Mouse (Mus musculus): ENCODE measurements around the gene Vps18.

Gene Vps18

DNA sequence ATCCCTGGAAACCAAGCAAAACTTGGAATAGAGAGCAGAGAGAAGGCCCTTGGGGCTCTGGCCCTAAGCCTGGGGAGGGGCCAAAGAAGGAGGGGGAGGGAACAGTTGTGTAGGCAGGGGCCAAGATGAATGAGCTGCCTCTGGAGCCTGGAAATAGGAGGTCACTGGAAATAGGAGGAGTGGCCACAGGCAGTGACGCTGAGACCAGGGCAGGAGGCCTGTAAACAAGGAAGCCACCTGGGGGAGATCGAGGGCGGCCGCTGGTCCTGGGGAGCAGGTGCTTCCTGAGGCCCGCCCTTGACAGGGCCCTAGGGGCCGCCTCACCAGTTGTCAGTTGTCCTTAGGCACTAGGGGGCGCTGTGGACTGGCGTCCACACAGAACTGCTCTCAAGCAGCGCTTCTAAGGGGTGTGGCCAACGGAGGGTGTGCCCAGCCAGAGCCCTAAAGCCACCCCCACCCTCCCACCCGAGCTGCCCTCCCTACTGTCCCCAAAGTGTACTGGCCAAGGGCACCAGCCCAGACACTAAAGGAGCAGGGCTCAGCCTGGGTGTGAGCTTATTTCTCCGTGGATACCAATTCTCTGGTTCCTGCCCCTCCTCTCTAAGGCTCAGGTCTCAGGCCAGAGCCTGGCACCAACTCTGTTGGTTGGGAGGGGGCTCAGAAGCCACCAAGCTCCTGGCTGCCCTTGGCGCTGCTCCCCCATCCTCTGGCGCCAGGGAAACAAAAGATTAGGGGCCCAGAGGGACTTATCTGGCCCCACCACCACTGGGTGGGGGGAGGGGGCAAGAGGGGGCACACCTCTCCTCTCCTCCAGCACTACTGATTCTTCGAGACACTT lies 11.7 kb downstream of the Vps18 start:
- POLR2A ChIA-PET, result interaction anchor here (0.5 to 4.8 kb wide), 23 partner anchors 11 to 387 kb away, joined by 3 to 45 read pairs (median 4); partner anchors contain the start of genes Dll4 (in 2 of the 4), Vps18 (in 2 of the 4) and Ino80 (in 1 of the 4)
- CTCF ChIA-PET, result interaction anchor here (0.5 to 4.4 kb wide), 45 partner anchors 11 to 1690 kb away, joined by 3 to 37 read pairs (median 4); partner anchors contain the start of genes Vps18 (in 3 of the 4), Dll4 (in 2 of the 4) and Rhov (in 1 of the 4)

- ChIA-PET CTCF (interaction anchor here (0.5 to 4.4 kb wide), 34 partner anchors 11 to 1690 kb away, joined by 3 to 37 read pairs (median 4); partner anchors contain the start of genes Vps18 (in 3 of the 4) and Dll4 (in 1 of the 4)), POLR2A (interaction anchor here in 3 of 4 experiments (0.6 to 4.8 kb wide), 18 partner anchors 11 to 177 kb away, joined by 3 to 45 read pairs (median 4); partner anchors contain the start of genes Dll4 (in 2 of the 3), Vps18 (in 2 of the 3) and Ino80 (in 1 of the 3))
Measured at GRCm38 (mm10) chr2:119300819-119301493, 12.4 kb downstream of the Vps18 start.

DNA sequence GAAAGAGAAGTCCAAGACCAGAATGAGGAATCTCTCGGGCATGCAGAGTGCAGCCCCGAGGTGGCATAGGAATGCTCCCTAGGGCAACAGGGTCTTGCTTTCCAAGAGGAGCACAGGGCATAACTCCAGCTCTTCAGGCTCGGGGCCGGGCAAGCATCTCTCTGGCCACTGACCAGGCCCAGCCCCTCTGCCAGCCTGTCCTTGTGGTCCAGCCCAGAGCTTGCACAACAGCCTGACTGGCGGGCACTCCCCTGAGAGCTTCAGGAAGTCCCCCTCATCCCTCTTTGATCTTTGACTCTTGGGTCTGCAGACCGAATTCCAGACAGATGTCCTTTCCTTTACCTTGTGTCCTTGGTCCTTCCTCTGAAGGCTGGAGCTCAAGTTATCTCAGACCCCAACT lies 14.3 kb downstream of the Vps18 start:
- POLR2A ChIA-PET, result interaction anchor here in 3 of 4 experiments (0.6 to 1.8 kb wide), 5 partner anchors 9 to 677 kb away, joined by 3 to 4 read pairs (median 3); no protein-coding TSS in a partner anchor

GRCm38 (mm10) chr2:119304391-119304790 lies 15.9 kb downstream of the Vps18 start:
- CTCF ChIA-PET, result interaction anchor here (0.5 to 1.3 kb wide), 13 partner anchors 11 to 208 kb away, joined by 3 to 6 read pairs (median 3); partner anchors contain the start of genes Vps18 (in 3 of the 4), Dll4 (in 2 of the 4) and Rhov (in 1 of the 4)
- POLR2A ChIA-PET, result interaction anchor here in 3 of 4 experiments (0.6 to 2.9 kb wide), 22 partner anchors 9 to 894 kb away, joined by 3 to 32 read pairs (median 4); partner anchors contain the start of genes Dll4 (in 3 of the 3) and Ino80 (in 1 of the 3)

More for the DNA sequence above, 14.3 kb downstream of the Vps18 start:
- CTCF ChIA-PET, result interaction anchor here in 1 of 4 experiments (0.9 kb wide), 1 partner anchor 24 kb away, joined by 3 read pairs; no protein-coding TSS in a partner anchor

DNA sequence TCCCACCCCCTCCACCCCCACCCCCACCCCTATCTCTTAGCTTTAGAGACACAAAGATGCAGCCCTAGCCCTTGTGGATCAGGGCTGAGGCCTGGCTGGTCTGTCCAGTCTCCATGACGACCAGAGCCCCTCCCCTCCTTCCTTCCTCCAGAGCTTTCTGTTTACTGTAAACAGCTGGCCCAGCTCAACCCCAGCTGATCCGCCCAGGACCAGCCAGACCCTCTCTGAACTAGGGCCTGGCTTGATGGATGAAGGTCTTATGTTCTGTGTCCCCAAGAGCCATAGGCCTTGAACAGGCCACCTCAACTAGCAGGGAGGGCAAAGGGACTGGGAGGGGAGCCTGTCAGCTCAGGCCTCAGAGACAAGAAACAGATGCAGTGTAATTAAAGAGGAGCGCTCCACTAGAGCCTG lies 16.3 kb downstream of the Vps18 start:
- CTCF ChIA-PET, result interaction anchor here (0.5 to 1.3 kb wide), 13 partner anchors 10 to 207 kb away, joined by 3 to 6 read pairs (median 3); partner anchors contain the start of genes Vps18 (in 3 of the 4), Dll4 (in 2 of the 4) and Rhov (in 1 of the 4)
- POLR2A ChIA-PET, result interaction anchor here in 3 of 4 experiments (0.6 to 2.9 kb wide), 24 partner anchors 9 to 894 kb away, joined by 3 to 32 read pairs (median 3); partner anchors contain the start of genes Dll4 (in 3 of the 3), Chac1 (in 1 of the 3) and Ino80 (in 1 of the 3)

GRCm38 (mm10) chr2:119311544-119311943 lies 23.0 kb downstream of the Vps18 start:
- POLR2A ChIA-PET, result interaction anchor here in 3 of 4 experiments (0.7 to 3.3 kb wide), 17 partner anchors 11 to 166 kb away, joined by 3 to 19 read pairs (median 4); partner anchors contain the start of genes Dll4 (in 2 of the 3) and Ino80 (in 1 of the 3)
- CTCF ChIA-PET, result interaction anchor here in 2 of 4 experiments (0.5 to 2.1 kb wide), 8 partner anchors 12 to 150 kb away, joined by 3 to 13 read pairs (median 4); no protein-coding TSS in a partner anchor

- CTCF ChIA-PET, result interaction anchor here in 3 of 4 experiments (0.5 to 2.1 kb wide), 5 partner anchors 13 to 857 kb away, joined by 3 to 13 read pairs (median 4); no protein-coding TSS in a partner anchor
- POLR2A ChIA-PET, result interaction anchor here in 3 of 4 experiments (0.5 to 3.3 kb wide), 12 partner anchors 10 to 300 kb away, joined by 3 to 19 read pairs (median 5); partner anchors contain the start of genes Chac1 (in 1 of the 3), Dll4 (in 1 of the 3) and Ino80 (in 1 of the 3)
Measured at GRCm38 (mm10) chr2:119312380-119312958, 23.9 kb downstream of the Vps18 start.

DNA sequence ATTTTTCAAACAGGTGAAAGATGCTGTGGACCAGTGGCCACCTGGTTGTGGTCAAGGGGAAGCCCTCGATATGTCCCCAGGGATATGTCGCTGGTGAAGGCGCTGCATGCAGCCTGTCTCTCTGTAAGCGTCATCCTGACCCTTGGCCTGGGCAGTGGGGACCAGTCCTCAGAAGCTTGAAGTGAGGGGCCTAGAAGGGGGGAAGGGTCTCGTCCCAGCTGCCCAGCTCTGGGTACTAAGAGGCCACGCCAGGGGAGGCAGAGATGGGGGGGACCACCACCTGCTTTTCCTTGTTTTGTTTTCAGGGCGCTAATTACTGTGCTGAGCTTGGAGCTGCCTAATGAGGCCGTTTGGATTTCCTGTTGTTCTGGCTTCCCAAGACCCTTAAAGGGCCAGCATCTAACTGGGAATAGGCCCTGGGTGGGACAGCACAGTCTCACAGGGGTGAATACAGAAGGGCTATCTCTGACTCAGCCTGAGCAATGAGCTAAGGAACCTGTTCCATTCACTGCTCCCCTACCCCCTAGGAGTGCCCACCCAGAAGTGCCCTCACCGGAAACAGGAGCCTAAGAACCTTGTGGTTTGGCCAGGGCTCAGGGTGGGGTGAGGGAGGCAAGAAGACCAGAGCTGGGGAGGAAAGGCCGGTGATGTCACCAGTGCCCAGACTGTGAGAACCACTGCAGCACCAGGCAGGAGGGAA lies 25.4 kb downstream of the Vps18 start:
- CTCF ChIA-PET, result interaction anchor here in 3 of 4 experiments (0.5 to 2.3 kb wide), 8 partner anchors 9 to 44 kb away, joined by 3 to 14 read pairs (median 4); no protein-coding TSS in a partner anchor
- POLR2A ChIA-PET, result interaction anchor here in 3 of 4 experiments (0.9 to 3.3 kb wide), 12 partner anchors 9 to 36 kb away, joined by 3 to 19 read pairs (median 4); partner anchors contain the start of genes Dll4 (in 2 of the 3) and Chac1 (in 1 of the 3)

DNA sequence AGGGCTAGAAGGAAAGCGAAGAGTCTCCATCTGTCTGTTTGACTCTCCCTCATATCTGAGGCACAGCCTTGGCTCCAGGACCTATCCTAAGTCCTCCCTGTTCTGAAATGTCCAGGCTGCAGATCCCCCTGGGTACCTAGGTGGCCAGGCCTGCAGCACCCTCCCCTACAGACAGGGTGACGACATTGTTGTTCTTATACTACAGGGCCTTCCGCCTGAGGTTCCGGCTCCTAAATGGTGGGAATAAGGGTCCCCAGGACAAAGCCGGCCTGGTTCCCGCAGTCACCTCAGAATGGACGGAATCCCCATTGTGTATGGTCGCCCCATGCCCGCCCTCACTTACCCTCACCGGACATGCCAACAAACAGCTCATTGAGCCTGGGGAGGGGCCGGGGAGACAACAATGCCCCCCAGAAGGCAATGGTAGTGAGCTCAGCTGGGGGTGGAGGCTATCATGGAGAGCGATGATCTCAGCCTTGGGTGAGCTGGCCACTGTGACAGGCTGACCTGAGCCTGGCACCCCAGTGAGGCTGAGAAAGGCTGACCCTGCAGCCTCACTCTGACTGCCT lies 26.3 kb downstream of the Vps18 start:
- ChIA-PET POLR2A (interaction anchor here in 2 of 4 experiments (1.1 to 2.7 kb wide), 7 partner anchors 8 to 32 kb away, joined by 3 to 17 read pairs (median 7); partner anchors contain the start of genes Dll4 (in 2 of the 2) and Vps18 (in 1 of the 2)), CTCF (interaction anchor here in 3 of 4 experiments (0.5 to 2.3 kb wide), 10 partner anchors 10 to 65 kb away, joined by 3 to 14 read pairs (median 4); no protein-coding TSS in a partner anchor)

DNA sequence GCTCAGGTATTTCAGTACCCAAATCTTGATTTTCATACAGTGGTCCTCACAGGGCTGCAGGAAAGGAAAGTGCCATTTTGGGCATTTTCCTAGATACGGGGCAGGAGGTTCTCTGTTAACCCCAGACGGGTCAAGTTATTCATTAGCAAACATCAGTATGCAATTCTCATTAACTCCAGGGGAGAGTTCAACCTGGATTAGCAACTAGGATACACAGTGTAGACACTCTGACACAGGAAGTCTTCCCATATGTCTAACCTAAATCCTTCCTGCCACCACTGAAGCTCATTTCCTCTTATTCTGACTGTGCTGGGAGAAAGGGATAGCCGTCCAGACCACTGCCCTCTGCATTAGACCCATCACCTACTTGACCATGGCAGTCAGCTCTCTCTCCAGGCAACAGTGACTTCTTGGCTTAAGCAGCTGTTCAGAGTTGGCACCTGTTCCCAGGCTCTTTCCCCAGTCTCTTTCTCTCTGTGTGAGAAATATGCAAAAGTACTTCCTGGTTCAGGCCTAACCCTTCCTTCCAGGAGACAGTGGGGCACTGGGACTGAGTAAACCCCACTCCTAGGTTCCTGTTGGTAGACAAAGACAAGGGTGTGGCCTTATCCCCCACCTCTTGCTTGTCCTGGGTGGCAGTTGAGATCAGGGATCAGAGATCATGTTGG lies 29.6 kb downstream of the Vps18 start:
- ChIA-PET CTCF (no interaction called here), POLR2A (interaction anchor here in 1 of 4 experiments (1.0 kb wide), 1 partner anchor 14 kb away, joined by 3 read pairs; no protein-coding TSS in a partner anchor)

GRCm38 (mm10) chr2:119320571-119320970 lies 32.0 kb downstream of the Vps18 start:
- POLR2A ChIA-PET, result interaction anchor here in 2 of 4 experiments (1.0 to 1.5 kb wide), 5 partner anchors 13 to 44 kb away, joined by 3 to 5 read pairs (median 3); partner anchors contain the start of genes Chac1 (in 1 of the 2) and Vps18 (in 1 of the 2)
- CTCF ChIA-PET, result interaction anchor here in 1 of 4 experiments (0.9 kb wide), 1 partner anchor 20 kb away, joined by 5 read pairs; no protein-coding TSS in a partner anchor

- ChIA-PET POLR2A (interaction anchor here in 3 of 4 experiments (0.6 to 5.5 kb wide), 25 partner anchors 8 to 534 kb away, joined by 3 to 32 read pairs (median 4); partner anchors contain the start of genes Chac1 (in 2 of the 3), Ino80 (in 1 of the 3), Spint1 (in 1 of the 3) and Vps18 (in 1 of the 3)), CTCF (interaction anchor here in 3 of 4 experiments (0.5 to 1.2 kb wide), 7 partner anchors 16 to 537 kb away, joined by 3 to 7 read pairs (median 5); partner anchors contain the start of gene Vps18 (in 1 of the 3))
Measured at GRCm38 (mm10) chr2:119321771-119322586, 33.4 kb downstream of the Vps18 start.

DNA sequence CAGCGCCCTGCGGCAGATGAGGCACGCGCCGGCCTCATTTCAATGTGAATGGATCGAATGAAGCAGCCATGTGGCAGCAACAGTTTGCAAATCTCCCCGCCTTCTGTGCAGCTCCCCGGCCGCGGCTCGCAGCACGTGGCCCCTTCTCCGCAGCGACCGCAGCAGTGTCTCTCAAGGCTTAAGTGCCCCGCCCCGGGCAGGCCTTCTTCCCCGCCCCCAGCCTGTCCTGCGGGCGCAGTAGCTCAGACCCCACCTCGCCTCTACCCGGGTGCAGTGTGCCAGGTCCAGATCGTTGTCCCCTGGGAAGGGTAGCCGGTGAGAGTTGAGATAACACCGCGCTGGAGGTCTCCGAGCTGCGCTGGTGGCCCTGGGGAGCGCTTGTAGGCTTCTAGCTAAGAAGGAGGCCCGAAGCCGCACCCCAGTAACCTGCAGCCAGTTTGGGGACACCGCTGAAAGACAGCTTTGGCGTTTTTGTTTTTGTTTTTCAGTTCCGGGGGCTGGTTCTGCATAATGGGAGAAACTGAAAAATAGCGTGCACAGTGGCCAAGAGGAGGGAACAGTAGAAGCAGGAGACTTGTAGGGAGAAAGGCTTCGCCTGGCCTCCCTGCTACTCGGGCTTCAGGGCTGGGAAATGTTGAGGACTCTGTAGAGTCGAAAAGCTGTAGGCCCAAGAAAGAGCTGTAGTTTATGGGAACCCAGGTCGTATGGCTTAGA lies 34.2 kb downstream of the Vps18 start:
- ChIA-PET CTCF (interaction anchor here in 3 of 4 experiments (0.5 to 1.2 kb wide), 7 partner anchors 15 to 537 kb away, joined by 3 to 7 read pairs (median 5); partner anchors contain the start of gene Vps18 (in 1 of the 3)), POLR2A (interaction anchor here in 3 of 4 experiments (0.6 to 5.5 kb wide), 31 partner anchors 9 to 533 kb away, joined by 3 to 32 read pairs (median 4); partner anchors contain the start of genes Chac1 (in 2 of the 3), Ino80 (in 1 of the 3), Spint1 (in 1 of the 3) and Vps18 (in 1 of the 3))

Measured in embryonic stem cell, embryonic (primary cell).